Mouse (Mus musculus): Measurements from ENCODE around the gene Gm21969.

DNA sequence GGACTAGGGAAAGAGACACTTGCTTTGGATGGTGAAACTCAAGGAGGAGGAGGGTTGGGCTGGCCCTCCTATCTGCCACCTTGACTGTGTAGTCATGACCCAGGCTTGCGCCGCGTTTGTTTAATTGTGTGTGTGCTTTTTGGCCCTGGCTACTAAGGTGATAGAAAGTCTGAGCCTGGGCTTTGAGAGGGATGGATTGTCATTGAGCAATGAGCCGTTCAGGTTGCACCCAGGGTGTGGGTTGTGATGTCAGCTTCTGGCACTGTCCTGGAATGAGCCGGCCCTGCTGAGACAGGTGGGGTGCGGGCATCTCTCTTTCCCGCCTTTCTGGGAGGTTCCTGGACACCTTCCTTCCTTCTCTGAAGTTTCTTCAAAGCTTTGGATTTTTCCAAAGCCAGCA is 26.0 kb upstream of the Gm21969 start:
- no peak for TF ChIP-seq MAFK (IDR thresholded peaks at IDR 0.05; ENCODE audit: insufficient read depth, low read depth, low read length)
- TF ChIP-seq ZNF384 (IDR thresholded peaks at IDR 0.05; ENCODE audit: low read depth, low read length), result no peak
- no peak for TF ChIP-seq HCFC1 (IDR thresholded peaks at IDR 0.05; ENCODE audit: borderline replicate concordance, insufficient read depth, low read length)
- no peak for TF ChIP-seq CHD2 (IDR thresholded peaks at IDR 0.05; ENCODE audit: low read depth, low read length)
- TF ChIP-seq ZC3H11A (IDR thresholded peaks at IDR 0.05; ENCODE audit: borderline replicate concordance, low read depth, low read length), result no peak
